Mouse (Mus musculus) G1E (cell line): ENCODE measurements around the gene Mien1. TPM values are rescaled to one million over a fixed set of nuclear protein-coding genes. Genes with fewer than 3 reads are reported as not detected.

Source experiments
- ATAC-seq: 2 replicates; pipeline ENCODE4 v1.8.0; 2016; ENCODE audit warnings: mild to moderate bottlenecking; ENCODE audit not compliant: insufficient number of reproducible peaks, poor library complexity, low FRiP score, severe bottlenecking; ENCODE audit errors: extremely low read depth
- DNase-seq: peaks from one replicate; pipeline ENCODE4 v3.0.0; 2012; ENCODE audit warnings: low spot score
- H3K27me3 ChIP-seq: 2 replicates; pipeline ENCODE4 v1.6.1; 2012; ENCODE audit warnings: mild to moderate bottlenecking, low read length, inconsistent platforms; ENCODE audit not compliant: insufficient read depth
- H3K36me3 ChIP-seq: replicated peaks from 2 replicates; pipeline ENCODE3; 2012; ENCODE audit warnings: mild to moderate bottlenecking, inconsistent platforms
- H3K4me1 ChIP-seq: 2 replicates; pipeline ENCODE4 v1.6.1; 2012; ENCODE audit warnings: low read depth, low read length, inconsistent platforms, mixed read lengths; ENCODE audit not compliant: insufficient read depth
- H3K4me3 ChIP-seq: 2 replicates; pipeline ENCODE4 v1.5.1; 2012; ENCODE audit warnings: low read depth, mild to moderate bottlenecking, inconsistent platforms, low read length, moderate library complexity, mixed read lengths
- H3K9me3 ChIP-seq: replicated peaks from 2 replicates; pipeline ENCODE4 v1.6.1; 2012; ENCODE audit warnings: inconsistent platforms
- CTCF ChIP-seq: IDR thresholded peaks from 2 replicates; pipeline ENCODE4 v1.5.1; 2012; ENCODE audit warnings: low read depth, low read length, inconsistent platforms, mixed read lengths
- GATA1 ChIP-seq: IDR thresholded peaks from 2 replicates; pipeline ENCODE4 v1.6.1; 2012; ENCODE audit warnings: borderline replicate concordance, low read length, inconsistent platforms, mixed read lengths
- GATA2 ChIP-seq: IDR thresholded peaks from 2 replicates; pipeline ENCODE4 v1.6.1; 2012; ENCODE audit warnings: low read depth, low read length, inconsistent platforms, borderline replicate concordance
- POLR2AphosphoS5 ChIP-seq: IDR thresholded peaks from 2 replicates; pipeline ENCODE4 v1.6.1; 2012; ENCODE audit warnings: low read depth, low read length, inconsistent platforms; ENCODE audit not compliant: insufficient replicate concordance
- TAL1 ChIP-seq: conservative IDR thresholded peaks from 2 replicates; pipeline ENCODE4 v1.6.1; 2012; ENCODE audit warnings: low read depth, low read length, inconsistent platforms, mixed read lengths
- polyA plus RNA-seq: library from polyadenylated mRNA; stranded (reverse); fragments of >175 nt; gene quantifications from 2 replicates; pipeline ENCODE4 v1.2.3, GENCODE M21; 2012
- total RNA-seq, 2 experiments: library from RNA; stranded (forward) in 1 of 2; stranded (reverse) in 1 of 2; fragments of 200-1000 nt in 1 of 2; fragments of >200 nt in 1 of 2; fragmentation: Nextera tagmentation in 1 of 2; gene quantifications; 2 replicates each; pipeline ENCODE4 v1.2.3; 2014 to 2017

Gene Mien1
- total and polyA plus RNA-seq, 3 experiments = 27.2 to 63.9 (median 45.5) TPM

DNA sequence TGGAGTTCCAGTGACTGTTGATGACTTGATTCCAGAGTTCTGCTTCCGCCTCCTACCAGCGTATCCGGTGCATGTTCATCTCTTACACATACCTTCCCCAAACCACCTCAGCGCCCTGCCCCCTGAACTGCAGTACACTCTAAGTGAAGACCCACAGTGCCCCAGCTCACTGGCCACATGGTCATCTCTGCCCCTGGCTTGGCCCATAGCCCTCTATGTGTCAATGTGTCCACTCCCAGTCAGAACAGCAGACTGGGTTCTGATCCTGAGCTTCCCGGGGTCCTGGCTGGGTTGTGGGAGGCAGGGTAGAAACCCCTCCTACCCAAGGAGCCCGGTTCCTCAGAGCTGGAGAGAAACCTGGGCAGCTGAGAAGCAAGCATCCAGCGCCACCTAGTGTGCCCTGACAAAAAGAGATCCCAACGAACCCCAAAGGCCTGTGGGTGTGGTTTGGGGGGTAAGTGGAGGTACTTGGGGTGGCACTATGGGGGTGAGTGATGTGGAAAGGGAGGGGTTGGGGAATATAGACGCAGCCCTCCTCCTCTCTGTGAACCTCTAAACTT lies 49.5 kb downstream of the Mien1 start:
- TF ChIP-seq CTCF (no peak), GATA2 (no peak), GATA1 (no peak), TAL1 (no peak), POLR2AphosphoS5 (no peak)
- DNase-seq (peak; percentile 58), ATAC-seq (no peak)
- peaks cover 48% of the 10 kb centered on the region for H3K4me1 ChIP-seq
- peaks cover 47% of the 10 kb centered on the region for H3K27me3 ChIP-seq
- no peaks in the 10 kb centered on the region for H3K36me3 ChIP-seq
- H3K4me3 ChIP-seq = no peak overlapping the region
- H3K9me3 ChIP-seq = no peaks in the 10 kb centered on the region

DNA sequence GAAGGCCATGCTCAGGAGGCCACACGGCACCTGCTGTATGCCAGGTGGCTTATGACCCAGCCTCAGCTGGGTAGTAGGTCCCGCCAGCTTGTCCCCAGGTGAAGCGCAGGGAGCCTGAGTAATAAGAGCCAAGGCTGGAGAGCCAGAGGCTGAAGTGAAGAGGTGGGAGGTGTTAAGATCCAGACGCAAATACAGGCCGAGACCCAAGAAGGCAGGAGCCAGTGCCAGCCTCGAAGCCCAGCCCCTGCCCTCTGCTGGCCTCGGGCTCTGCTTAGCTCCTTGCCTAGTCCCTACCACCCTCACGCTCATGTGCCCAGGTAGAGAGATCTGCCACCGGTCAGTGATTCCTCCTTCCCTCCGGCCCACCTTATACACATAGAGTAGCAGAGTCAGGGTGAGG lies 50.5 kb downstream of the Mien1 start:
- H3K27me3 ChIP-seq = peaks cover 57% of the 10 kb centered on the region
- no peak for TF ChIP-seq GATA1
- no peak for TF ChIP-seq CTCF
- no peak for TF ChIP-seq TAL1
- no peak for TF ChIP-seq GATA2
- no peak for TF ChIP-seq POLR2AphosphoS5
- no peaks in the 10 kb centered on the region for H3K36me3 ChIP-seq
- ATAC-seq = no peak
- H3K4me1 ChIP-seq = peaks cover 38% of the 10 kb centered on the region
- no peak overlapping the region for H3K4me3 ChIP-seq
- H3K9me3 ChIP-seq = no peaks in the 10 kb centered on the region
- no peak for DNase-seq

Other genes starting within 250 kb of the Mien1 start
- 168 and 188 TPM in 2 replicates for gene Med1, start 245.7 kb downstream of the Mien1 start, total RNA-seq (2014; fragmentation: Nextera tagmentation)
- 38.9 and 44.2 TPM in 2 replicates for gene Med1, start 245.7 kb downstream of the Mien1 start, total RNA-seq (2017)
- 16.6 and 18.0 TPM in 2 replicates for gene Med1, start 245.7 kb downstream of the Mien1 start, polyA plus RNA-seq
- 84.8 and 93.7 TPM in 2 replicates for gene Cdk12, start 235.9 kb downstream of the Mien1 start, total RNA-seq (2014; fragmentation: Nextera tagmentation)
- 45.5 and 54.0 TPM in 2 replicates for gene Cdk12, start 235.9 kb downstream of the Mien1 start, total RNA-seq (2017)
- 17.4 and 20.4 TPM in 2 replicates for gene Cdk12, start 235.9 kb downstream of the Mien1 start, polyA plus RNA-seq
- not detected in 2 replicates for gene Neurod2, start 109.3 kb downstream of the Mien1 start, total RNA-seq (2014; fragmentation: Nextera tagmentation)
- 0.05 and 0.06 TPM in 2 replicates for gene Neurod2, start 109.3 kb downstream of the Mien1 start, total RNA-seq (2017)
- gene Neurod2, start 109.3 kb downstream of the Mien1 start, polyA plus RNA-seq = not detected in 2 replicates
- gene Ppp1r1b, start 90.6 kb downstream of the Mien1 start, total RNA-seq (2014; fragmentation: Nextera tagmentation) = not detected in 2 replicates
- not detected in 2 replicates for gene Ppp1r1b, start 90.6 kb downstream of the Mien1 start, total RNA-seq (2017)
- not detected in 2 replicates for gene Ppp1r1b, start 90.6 kb downstream of the Mien1 start, polyA plus RNA-seq
- 10.9 and 14.3 TPM in 2 replicates for gene Stard3, start 80.6 kb downstream of the Mien1 start, total RNA-seq (2014; fragmentation: Nextera tagmentation)
- gene Stard3, start 80.6 kb downstream of the Mien1 start, total RNA-seq (2017) = 18.5 and 20.0 TPM in 2 replicates
- gene Stard3, start 80.6 kb downstream of the Mien1 start, polyA plus RNA-seq = 22.9 and 28.4 TPM in 2 replicates
- not detected in 2 replicates for gene Tcap, start 55.2 kb downstream of the Mien1 start, total RNA-seq (2014; fragmentation: Nextera tagmentation)
- gene Tcap, start 55.2 kb downstream of the Mien1 start, total RNA-seq (2017) = 0.23 TPM in 1 of 2 replicates, not detected in the other
- 0.13 TPM in 1 of 2 replicates, not detected in the other for gene Tcap, start 55.2 kb downstream of the Mien1 start, polyA plus RNA-seq
- gene Pnmt, start 52.5 kb downstream of the Mien1 start, total RNA-seq (2014; fragmentation: Nextera tagmentation) = not detected in 2 replicates
- 0.12 TPM in 1 of 2 replicates, not detected in the other for gene Pnmt, start 52.5 kb downstream of the Mien1 start, total RNA-seq (2017)
- gene Pnmt, start 52.5 kb downstream of the Mien1 start, polyA plus RNA-seq = not detected in 2 replicates
- gene Pgap3, start 38.5 kb downstream of the Mien1 start, total RNA-seq (2014; fragmentation: Nextera tagmentation) = 2.2 and 7.4 TPM in 2 replicates
- 2.7 and 3.0 TPM in 2 replicates for gene Pgap3, start 38.5 kb downstream of the Mien1 start, total RNA-seq (2017)
- 7.5 and 9.1 TPM in 2 replicates for gene Pgap3, start 38.5 kb downstream of the Mien1 start, polyA plus RNA-seq
- gene Erbb2, start 26.5 kb downstream of the Mien1 start, total RNA-seq (2014; fragmentation: Nextera tagmentation) = not detected in 2 replicates
- gene Erbb2, start 26.5 kb downstream of the Mien1 start, total RNA-seq (2017) = 0.05 TPM in 1 of 2 replicates, not detected in the other
- gene Erbb2, start 26.5 kb downstream of the Mien1 start, polyA plus RNA-seq = not detected in 2 replicates
- 1.4 TPM in 1 of 2 replicates, not detected in the other for gene Grb7, start 7.4 kb upstream of the Mien1 start, total RNA-seq (2014; fragmentation: Nextera tagmentation)
- not detected in 2 replicates for gene Grb7, start 7.4 kb upstream of the Mien1 start, total RNA-seq (2017)
- 0.06 TPM in 1 of 2 replicates, not detected in the other for gene Grb7, start 7.4 kb upstream of the Mien1 start, polyA plus RNA-seq
- gene Ikzf3, start 107.0 kb upstream of the Mien1 start, total RNA-seq (2014; fragmentation: Nextera tagmentation) = not detected in 2 replicates
- 0.23 and 0.71 TPM in 2 replicates for gene Ikzf3, start 107.0 kb upstream of the Mien1 start, total RNA-seq (2017)
- 0.01 TPM in 1 of 2 replicates, not detected in the other for gene Ikzf3, start 107.0 kb upstream of the Mien1 start, polyA plus RNA-seq
- 2.5 and 4.8 TPM in 2 replicates for gene Zpbp2, start 112.1 kb upstream of the Mien1 start, total RNA-seq (2014; fragmentation: Nextera tagmentation)
- gene Zpbp2, start 112.1 kb upstream of the Mien1 start, total RNA-seq (2017) = 3.3 and 4.6 TPM in 2 replicates
- 0.36 and 0.43 TPM in 2 replicates for gene Zpbp2, start 112.1 kb upstream of the Mien1 start, polyA plus RNA-seq
- gene Ormdl3, start 148.4 kb upstream of the Mien1 start, total RNA-seq (2014; fragmentation: Nextera tagmentation) = 11.0 and 22.0 TPM in 2 replicates
- gene Ormdl3, start 148.4 kb upstream of the Mien1 start, total RNA-seq (2017) = 55.0 and 57.0 TPM in 2 replicates
- 37.8 and 43.2 TPM in 2 replicates for gene Ormdl3, start 148.4 kb upstream of the Mien1 start, polyA plus RNA-seq
- not detected in 2 replicates for gene Lrrc3c, start 159.3 kb upstream of the Mien1 start, total RNA-seq (2014; fragmentation: Nextera tagmentation)
- not detected in 2 replicates for gene Lrrc3c, start 159.3 kb upstream of the Mien1 start, total RNA-seq (2017)
- gene Lrrc3c, start 159.3 kb upstream of the Mien1 start, polyA plus RNA-seq = not detected in 2 replicates
- 1.3 TPM in 1 of 2 replicates, not detected in the other for gene Gm12355, start 186.7 kb upstream of the Mien1 start, total RNA-seq (2014; fragmentation: Nextera tagmentation)
- 1.7 and 3.4 TPM in 2 replicates for gene Gm12355, start 186.7 kb upstream of the Mien1 start, total RNA-seq (2017)
- not detected in 2 replicates for gene Gm12355, start 186.7 kb upstream of the Mien1 start, polyA plus RNA-seq
- not detected in 2 replicates for gene Gsdma3, start 187.4 kb upstream of the Mien1 start, total RNA-seq (2014; fragmentation: Nextera tagmentation)
- gene Gsdma3, start 187.4 kb upstream of the Mien1 start, total RNA-seq (2017) = 0.12 TPM in 1 of 2 replicates, not detected in the other
- gene Gsdma3, start 187.4 kb upstream of the Mien1 start, polyA plus RNA-seq = not detected in 2 replicates
- not detected in 2 replicates for gene Gsdma2, start 207.8 kb upstream of the Mien1 start, total RNA-seq (2014; fragmentation: Nextera tagmentation)
- 0.23 and 0.27 TPM in 2 replicates for gene Gsdma2, start 207.8 kb upstream of the Mien1 start, total RNA-seq (2017)
- gene Gsdma2, start 207.8 kb upstream of the Mien1 start, polyA plus RNA-seq = not detected in 2 replicates
- gene Gsdma, start 225.4 kb upstream of the Mien1 start, total RNA-seq (2014; fragmentation: Nextera tagmentation) = not detected in 2 replicates
- not detected in 2 replicates for gene Gsdma, start 225.4 kb upstream of the Mien1 start, total RNA-seq (2017)
- gene Gsdma, start 225.4 kb upstream of the Mien1 start, polyA plus RNA-seq = 0.03 TPM in 1 of 2 replicates, not detected in the other
- gene Psmd3, start 243.6 kb upstream of the Mien1 start, total RNA-seq (2014; fragmentation: Nextera tagmentation) = 69.2 and 71.4 TPM in 2 replicates
- gene Psmd3, start 243.6 kb upstream of the Mien1 start, total RNA-seq (2017) = 75.6 and 76.1 TPM in 2 replicates
- gene Psmd3, start 243.6 kb upstream of the Mien1 start, polyA plus RNA-seq = 204 and 206 TPM in 2 replicates